Mouse (Mus musculus): ENCODE data around the gene Efna5. TPM values are rescaled to one million over a fixed set of nuclear protein-coding genes. Genes with fewer than 3 reads are reported as not detected.

The Efna5 gene
- polyA plus RNA-seq, 1 experiment from 2014 or later: 56.6 TPM

DNA sequence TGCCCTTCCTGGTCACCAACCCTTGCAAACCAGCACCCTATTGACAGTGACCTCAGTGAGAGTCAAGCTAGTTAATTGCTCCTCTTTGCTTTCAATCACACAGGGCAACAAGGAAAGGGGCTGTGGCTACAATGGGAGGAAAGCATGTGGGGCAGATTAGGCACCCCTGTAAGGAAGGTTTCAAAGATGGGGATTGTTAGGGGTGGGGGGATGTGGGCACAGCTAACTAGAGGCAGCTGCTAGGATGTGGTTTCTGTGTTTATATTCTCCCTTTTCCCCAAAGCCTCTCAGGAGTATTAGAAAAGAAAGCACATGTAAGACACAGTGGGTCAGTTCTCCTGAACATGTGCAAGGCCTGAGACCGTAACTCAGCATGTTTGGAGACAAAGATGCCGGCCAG lies 62.8 kb downstream of the Efna5 start:
- DNase-seq (ENCODE audit: low spot score) (no peak), ATAC-seq (ENCODE audit: low read depth) (peak; percentile 42; the same call in 1 of the 2 replicates)
- no peaks in the 10 kb centered on the region for H3K9me3 ChIP-seq (ENCODE audit: control insufficient read depth, low read length)
- no peak overlapping the region for H3K4me3 ChIP-seq (ENCODE audit: low read depth, low read length)
- H3K9ac ChIP-seq (ENCODE audit: low read depth, low read length): no peak overlapping the region
- H3K36me3 ChIP-seq (ENCODE audit: control insufficient read depth, insufficient read depth, low read length): 0 out of 2 replicates have a peak, but pooled peaks cover under 1% of the 10 kb centered on the region
- 32% methylated on average over 2 of the region's 2 CpGs for WGBS
- H3K27me3 ChIP-seq (replicated peaks; ENCODE audit: control insufficient read depth, insufficient read depth, low read length): no peaks in the 10 kb centered on the region
- H3K4me2 ChIP-seq (ENCODE audit: low read depth, low read length): peak overlapping the region; percentile 16; the same call in 1 of the 2 replicates
- no peak overlapping the region for H3K27ac ChIP-seq (replicated peaks; ENCODE audit: low read depth, low read length)
- H3K4me1 ChIP-seq (ENCODE audit: control insufficient read depth, insufficient read depth, low read length): peaks cover 27% of the 10 kb centered on the region

DNA sequence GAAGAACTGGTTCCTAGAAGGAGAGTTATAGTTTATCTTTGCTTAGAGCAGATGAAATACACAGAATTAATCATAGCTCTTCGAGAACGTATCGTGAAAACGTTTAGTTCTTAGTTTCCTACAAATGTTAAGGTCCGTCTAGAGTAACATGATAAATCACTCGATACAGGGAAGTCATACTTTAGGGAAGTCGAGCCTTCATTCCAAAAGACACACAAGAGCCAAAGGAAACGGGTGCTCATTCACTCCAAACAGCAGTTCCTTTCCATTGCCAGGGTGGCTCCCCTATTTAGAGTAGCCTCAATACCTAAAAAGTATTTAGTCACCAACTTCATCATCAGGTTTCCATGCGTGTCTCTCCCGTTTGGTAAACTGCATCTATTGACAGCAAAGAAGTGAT lies 64.2 kb downstream of the Efna5 start:
- no peaks in the 10 kb centered on the region for H3K9me3 ChIP-seq (ENCODE audit: control insufficient read depth, low read length)
- no peaks in the 10 kb centered on the region for H3K27me3 ChIP-seq (replicated peaks; ENCODE audit: control insufficient read depth, insufficient read depth, low read length)
- no peak overlapping the region for H3K4me3 ChIP-seq (ENCODE audit: low read depth, low read length)
- H3K36me3 ChIP-seq (ENCODE audit: control insufficient read depth, insufficient read depth, low read length): 0 out of 2 replicates have a peak, but pooled peaks cover 3% of the 10 kb centered on the region
- no peak overlapping the region for H3K9ac ChIP-seq (ENCODE audit: low read depth, low read length)
- H3K4me1 ChIP-seq (ENCODE audit: control insufficient read depth, insufficient read depth, low read length): peaks cover 27% of the 10 kb centered on the region
- DNase-seq (ENCODE audit: low spot score) (no peak), ATAC-seq (ENCODE audit: low read depth) (no peak)
- no peak overlapping the region for H3K27ac ChIP-seq (replicated peaks; ENCODE audit: low read depth, low read length)
- WGBS: 71% methylated on average over 10 of the region's 10 CpGs
- no peak overlapping the region for H3K4me2 ChIP-seq (ENCODE audit: low read depth, low read length)

DNA sequence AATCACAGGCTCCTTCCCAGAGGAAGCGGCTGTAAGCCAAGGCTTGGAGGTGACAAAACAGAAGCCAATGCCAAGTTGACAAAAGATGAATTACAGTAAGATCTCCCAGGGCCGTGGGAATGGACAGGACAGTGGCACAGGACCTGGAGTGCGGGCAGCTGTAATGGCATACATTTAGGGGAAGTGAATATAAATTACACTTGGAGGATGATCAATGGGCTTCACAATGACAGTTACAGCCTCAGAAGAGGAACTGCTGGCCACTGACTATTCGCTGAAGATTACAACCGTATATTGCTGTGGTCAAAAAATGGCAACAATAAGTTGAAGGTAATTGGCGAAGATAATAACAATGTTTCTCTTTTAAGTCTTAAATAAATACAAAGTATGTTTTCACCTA lies 67.7 kb downstream of the Efna5 start:
- WGBS: 90% methylated on average over 6 of the region's 6 CpGs
- no peak for DNase-seq (ENCODE audit: low spot score)
- Histone ChIP-seq H3K4me1 (ENCODE audit: control insufficient read depth, insufficient read depth, low read length) (peaks cover 10% of the 10 kb centered on the region), H3K9me3 (ENCODE audit: control insufficient read depth, low read length) (no peaks in the 10 kb centered on the region), H3K27me3 (replicated peaks; ENCODE audit: control insufficient read depth, insufficient read depth, low read length) (no peaks in the 10 kb centered on the region), H3K4me3 (ENCODE audit: low read depth, low read length) (no peak overlapping the region), H3K36me3 (ENCODE audit: control insufficient read depth, insufficient read depth, low read length) (0 out of 2 replicates have a peak, but pooled peaks cover 3% of the 10 kb centered on the region), H3K9ac (ENCODE audit: low read depth, low read length) (no peak overlapping the region), H3K4me2 (ENCODE audit: low read depth, low read length) (no peak overlapping the region), H3K27ac (replicated peaks; ENCODE audit: low read depth, low read length) (no peak overlapping the region)
- no peak for ATAC-seq (ENCODE audit: low read depth)

DNA sequence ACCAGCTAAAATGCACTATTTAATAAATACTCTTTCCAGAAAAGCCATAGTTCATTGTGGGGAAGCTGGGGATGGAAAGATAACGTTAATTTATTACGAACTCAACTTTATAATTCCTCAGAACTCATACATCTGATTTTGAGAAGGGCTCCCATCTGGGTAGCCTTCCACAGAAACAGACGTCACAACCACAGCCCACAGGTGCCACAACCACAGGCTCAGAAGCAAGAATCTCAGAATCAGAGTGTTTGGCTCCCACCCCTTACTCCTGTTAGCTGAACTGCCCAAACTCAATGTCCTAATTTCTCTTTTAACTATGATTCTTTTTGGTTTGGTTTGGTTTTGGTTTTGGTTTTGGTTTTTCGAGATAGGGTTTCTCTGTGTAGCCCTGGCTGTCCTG lies 73.2 kb downstream of the Efna5 start:
- H3K36me3 ChIP-seq (ENCODE audit: control insufficient read depth, insufficient read depth, low read length): no peaks in the 10 kb centered on the region
- H3K27me3 ChIP-seq (replicated peaks; ENCODE audit: control insufficient read depth, insufficient read depth, low read length): no peaks in the 10 kb centered on the region
- H3K4me3 ChIP-seq (ENCODE audit: low read depth, low read length): no peak overlapping the region
- WGBS: 81% methylated on average over 4 of the region's 4 CpGs
- DNase-seq (ENCODE audit: low spot score): no peak
- no peak for ATAC-seq (ENCODE audit: low read depth)
- no peak overlapping the region for H3K27ac ChIP-seq (replicated peaks; ENCODE audit: low read depth, low read length)
- H3K9me3 ChIP-seq (ENCODE audit: control insufficient read depth, low read length): no peaks in the 10 kb centered on the region
- H3K4me1 ChIP-seq (ENCODE audit: control insufficient read depth, insufficient read depth, low read length): no peaks in the 10 kb centered on the region
- H3K4me2 ChIP-seq (ENCODE audit: low read depth, low read length): no peak overlapping the region
- no peak overlapping the region for H3K9ac ChIP-seq (ENCODE audit: low read depth, low read length)

DNA sequence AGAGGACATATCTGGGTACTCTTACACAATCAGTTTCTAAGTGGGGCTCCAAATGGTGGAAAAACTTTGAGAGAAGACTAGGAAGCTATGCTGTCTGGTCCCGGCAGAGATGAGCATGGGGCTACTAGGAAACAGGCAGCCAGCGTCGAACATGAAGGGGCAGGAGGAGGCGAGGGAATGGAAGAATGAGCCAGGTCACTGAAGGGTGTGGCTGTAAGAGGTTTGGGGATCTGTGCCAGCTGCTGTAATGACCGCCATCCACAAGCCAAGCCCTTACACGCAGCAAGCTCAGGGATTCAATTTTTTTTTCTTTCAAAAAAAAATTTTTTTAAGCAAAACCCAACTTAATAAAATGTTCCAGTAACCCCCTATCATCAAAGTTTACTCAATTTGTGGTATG lies 74.5 kb downstream of the Efna5 start:
- H3K4me1 ChIP-seq (ENCODE audit: control insufficient read depth, insufficient read depth, low read length): no peaks in the 10 kb centered on the region
- no peak overlapping the region for H3K27ac ChIP-seq (replicated peaks; ENCODE audit: low read depth, low read length)
- no peak overlapping the region for H3K4me3 ChIP-seq (ENCODE audit: low read depth, low read length)
- no peak overlapping the region for H3K9ac ChIP-seq (ENCODE audit: low read depth, low read length)
- H3K4me2 ChIP-seq (ENCODE audit: low read depth, low read length): no peak overlapping the region
- H3K27me3 ChIP-seq (replicated peaks; ENCODE audit: control insufficient read depth, insufficient read depth, low read length): no peaks in the 10 kb centered on the region
- H3K36me3 ChIP-seq (ENCODE audit: control insufficient read depth, insufficient read depth, low read length): no peaks in the 10 kb centered on the region
- H3K9me3 ChIP-seq (ENCODE audit: control insufficient read depth, low read length): no peaks in the 10 kb centered on the region
- ATAC-seq (ENCODE audit: low read depth) (no peak), DNase-seq (ENCODE audit: low spot score) (peak; percentile 71)
- WGBS: 71% methylated on average over 6 of the region's 6 CpGs

DNA sequence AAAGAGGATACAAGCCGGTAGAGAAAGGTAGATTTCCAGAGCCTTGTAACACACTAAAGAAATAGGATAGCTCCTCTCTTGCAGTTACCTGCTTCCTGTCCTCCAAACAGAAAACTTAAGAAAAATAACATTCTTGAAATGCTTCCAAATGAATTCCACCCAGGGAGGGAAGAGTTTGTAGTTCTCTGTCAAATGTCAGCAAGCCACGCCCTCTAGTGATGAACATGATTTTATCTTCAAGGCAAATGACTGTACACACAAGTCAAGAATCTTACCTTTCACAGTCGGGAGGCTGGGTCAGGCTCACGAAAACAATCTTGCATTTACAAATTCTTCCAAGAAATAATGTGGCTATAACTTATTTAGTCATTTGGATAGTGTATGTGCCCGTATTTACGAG lies 78.4 kb downstream of the Efna5 start:
- no peak overlapping the region for H3K4me2 ChIP-seq (ENCODE audit: low read depth, low read length)
- H3K36me3 ChIP-seq (ENCODE audit: control insufficient read depth, insufficient read depth, low read length): no peaks in the 10 kb centered on the region
- WGBS: 66% methylated on average over 6 of the region's 6 CpGs
- no peak overlapping the region for H3K9ac ChIP-seq (ENCODE audit: low read depth, low read length)
- H3K27me3 ChIP-seq (replicated peaks; ENCODE audit: control insufficient read depth, insufficient read depth, low read length): no peaks in the 10 kb centered on the region
- no peak overlapping the region for H3K4me3 ChIP-seq (ENCODE audit: low read depth, low read length)
- H3K9me3 ChIP-seq (ENCODE audit: control insufficient read depth, low read length): no peaks in the 10 kb centered on the region
- no peak overlapping the region for H3K27ac ChIP-seq (replicated peaks; ENCODE audit: low read depth, low read length)
- no peaks in the 10 kb centered on the region for H3K4me1 ChIP-seq (ENCODE audit: control insufficient read depth, insufficient read depth, low read length)
- ATAC-seq (ENCODE audit: low read depth) (no peak), DNase-seq (ENCODE audit: low spot score) (peak; percentile 75)

DNA sequence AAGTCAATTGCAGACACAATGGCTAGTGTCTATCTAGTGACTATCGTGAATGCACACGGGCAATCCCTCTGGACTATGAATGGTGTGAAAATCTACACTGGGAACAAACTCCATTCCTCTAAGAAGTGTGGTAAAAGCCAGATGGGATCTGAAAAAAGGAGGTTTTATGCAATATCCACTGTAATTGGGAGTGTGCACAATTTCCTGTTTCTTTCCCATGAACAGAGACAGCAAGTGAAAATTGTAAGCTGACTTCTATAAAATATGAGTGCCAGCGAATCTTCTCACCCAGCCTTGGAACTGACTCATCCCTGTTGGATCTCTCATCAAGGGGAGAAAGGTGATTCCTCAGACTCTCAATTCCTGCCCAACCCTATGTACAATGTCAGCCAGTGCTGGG lies 83.8 kb downstream of the Efna5 start:
- no peak for ATAC-seq (ENCODE audit: low read depth)
- H3K4me1 ChIP-seq (ENCODE audit: control insufficient read depth, insufficient read depth, low read length): peaks cover 8% of the 10 kb centered on the region
- H3K27ac ChIP-seq (replicated peaks; ENCODE audit: low read depth, low read length): no peak overlapping the region
- WGBS: 93% methylated on average over 3 of the region's 3 CpGs
- no peaks in the 10 kb centered on the region for H3K27me3 ChIP-seq (replicated peaks; ENCODE audit: control insufficient read depth, insufficient read depth, low read length)
- H3K4me2 ChIP-seq (ENCODE audit: low read depth, low read length): no peak overlapping the region
- no peak overlapping the region for H3K9ac ChIP-seq (ENCODE audit: low read depth, low read length)
- no peak for DNase-seq (ENCODE audit: low spot score)
- H3K36me3 ChIP-seq (ENCODE audit: control insufficient read depth, insufficient read depth, low read length): no peaks in the 10 kb centered on the region
- H3K9me3 ChIP-seq (ENCODE audit: control insufficient read depth, low read length): no peaks in the 10 kb centered on the region
- H3K4me3 ChIP-seq (ENCODE audit: low read depth, low read length): no peak overlapping the region

DNA sequence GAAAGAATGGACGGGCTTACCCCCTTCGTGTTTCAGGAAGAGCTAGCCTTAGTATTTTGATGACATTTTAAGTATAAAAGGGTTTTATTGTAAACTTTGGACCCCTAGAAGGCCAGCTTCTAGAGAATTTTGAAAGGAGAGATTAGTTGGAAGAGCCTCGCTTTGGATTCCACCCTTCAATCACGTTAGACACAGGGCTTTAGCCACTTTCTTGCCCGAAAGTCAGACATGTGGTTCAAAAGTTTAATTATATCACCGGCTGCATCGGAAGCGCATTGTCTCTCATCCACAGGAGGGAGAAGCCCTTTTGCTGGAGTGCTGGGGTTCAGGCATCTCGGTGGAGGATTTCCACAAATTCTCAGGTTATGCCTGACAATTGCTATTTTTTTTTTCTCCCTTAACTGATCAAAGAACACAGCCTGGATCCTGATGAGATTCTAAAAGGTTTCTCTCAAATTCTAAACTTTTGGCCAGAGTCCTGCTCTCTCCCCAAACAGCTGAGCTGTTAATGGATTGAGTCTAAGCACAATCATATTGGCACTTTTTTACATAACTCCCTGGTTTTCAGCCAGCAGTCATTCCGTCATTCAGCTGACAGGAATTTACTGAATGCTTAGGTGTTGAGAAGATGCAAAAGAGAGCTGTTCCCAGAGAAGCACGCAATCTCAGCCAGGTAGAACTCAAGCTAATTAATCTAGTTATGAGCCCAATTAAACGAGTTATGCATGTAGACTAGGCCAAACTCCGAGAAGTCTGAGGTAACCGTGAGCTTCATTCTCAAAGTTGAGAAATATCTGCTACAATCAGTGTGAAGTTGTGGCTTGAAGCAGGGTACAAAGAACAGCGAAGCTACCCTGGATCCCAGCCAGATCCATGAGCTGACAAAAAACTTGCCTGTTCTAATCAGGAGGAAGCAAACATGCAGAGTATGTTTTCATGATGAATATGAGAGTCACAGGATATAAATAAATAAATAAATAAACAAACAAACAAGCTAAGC lies 91.5 kb downstream of the Efna5 start:
- H3K27me3 ChIP-seq (replicated peaks; ENCODE audit: control insufficient read depth, insufficient read depth, low read length): no peaks in the 10 kb centered on the region
- H3K36me3 ChIP-seq (ENCODE audit: control insufficient read depth, insufficient read depth, low read length): no peaks in the 10 kb centered on the region
- DNase-seq (ENCODE audit: low spot score) (no peak), ATAC-seq (ENCODE audit: low read depth) (no peak)
- H3K4me2 ChIP-seq (ENCODE audit: low read depth, low read length): peak overlapping the region; percentile 27
- H3K27ac ChIP-seq (replicated peaks; ENCODE audit: low read depth, low read length): no peak overlapping the region
- no peak overlapping the region for H3K4me3 ChIP-seq (ENCODE audit: low read depth, low read length)
- H3K9ac ChIP-seq (ENCODE audit: low read depth, low read length): no peak overlapping the region
- WGBS: 27% methylated on average over 15 of the region's 15 CpGs
- H3K9me3 ChIP-seq (ENCODE audit: control insufficient read depth, low read length): no peaks in the 10 kb centered on the region
- peaks cover 45% of the 10 kb centered on the region for H3K4me1 ChIP-seq (ENCODE audit: control insufficient read depth, insufficient read depth, low read length)

DNA sequence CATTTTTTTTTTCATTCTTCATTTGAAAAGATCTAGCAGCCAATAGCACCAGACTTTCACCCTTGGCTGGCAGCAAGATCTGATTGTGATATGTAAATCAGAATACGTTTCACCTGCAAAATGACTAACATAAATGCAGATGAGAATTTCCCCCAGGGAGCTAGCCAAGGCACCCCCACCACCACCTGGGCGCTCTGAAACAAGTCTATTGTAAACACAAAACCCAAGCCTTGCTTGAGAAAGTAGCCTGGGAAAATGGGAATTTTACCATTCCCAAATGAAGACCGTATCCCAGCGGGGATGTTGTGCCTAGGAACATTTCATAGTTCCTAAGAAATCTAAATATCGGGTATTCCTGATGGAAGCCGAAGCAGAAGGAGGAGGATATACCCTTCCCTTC lies 92.3 kb downstream of the Efna5 start:
- WGBS: 41% methylated on average over 6 of the region's 6 CpGs
- Histone ChIP-seq H3K27me3 (replicated peaks; ENCODE audit: control insufficient read depth, insufficient read depth, low read length) (no peaks in the 10 kb centered on the region), H3K4me2 (ENCODE audit: low read depth, low read length) (peak overlapping the region; percentile 27), H3K36me3 (ENCODE audit: control insufficient read depth, insufficient read depth, low read length) (no peaks in the 10 kb centered on the region), H3K9me3 (ENCODE audit: control insufficient read depth, low read length) (no peaks in the 10 kb centered on the region), H3K4me3 (ENCODE audit: low read depth, low read length) (no peak overlapping the region), H3K4me1 (ENCODE audit: control insufficient read depth, insufficient read depth, low read length) (peaks cover 53% of the 10 kb centered on the region), H3K27ac (replicated peaks; ENCODE audit: low read depth, low read length) (no peak overlapping the region), H3K9ac (ENCODE audit: low read depth, low read length) (no peak overlapping the region)
- no peak for DNase-seq (ENCODE audit: low spot score)
- no peak for ATAC-seq (ENCODE audit: low read depth)

Measured in embryonic facial prominence, embryonic 14.5 days (tissue).